Mouse (Mus musculus): ENCODE results near the gene Sertad1. TPM values are rescaled to one million over a fixed set of nuclear protein-coding genes. Genes with fewer than 3 reads are reported as not detected.
A peak's percentile ranks its signal among the peaks of the same experiment; 100 is the strongest.

Sertad1 gene
- polyA plus RNA-seq, 1 experiment from 2014 or later: 6.1 TPM

- Histone ChIP-seq H3K9ac (replicated peaks; ENCODE audit: low read depth, low read length) (no peak overlapping the region), H3K4me3 (ENCODE audit: low read depth, low read length) (no peak overlapping the region), H3K36me3 (ENCODE audit: control insufficient read depth, insufficient read depth, low read length) (no peaks in the 10 kb centered on the region), H3K27me3 (ENCODE audit: control insufficient read depth, insufficient read depth, low read length) (no peaks in the 10 kb centered on the region), H3K27ac (ENCODE audit: low read depth, low read length) (no peak overlapping the region), H3K4me1 (ENCODE audit: control insufficient read depth, insufficient read depth, low read length) (no peaks in the 10 kb centered on the region), H3K4me2 (ENCODE audit: low read depth, low read length) (no peak overlapping the region), H3K9me3 (ENCODE audit: control insufficient read depth, low read length) (no peaks in the 10 kb centered on the region)
- ATAC-seq (ENCODE audit: low read depth): no peak
- 94% methylated on average over 13 of the region's 13 CpGs for WGBS
Observed at GRCm38 (mm10) chr7:27523805-27524204, 37.1 kb downstream of the Sertad1 start.

DNA sequence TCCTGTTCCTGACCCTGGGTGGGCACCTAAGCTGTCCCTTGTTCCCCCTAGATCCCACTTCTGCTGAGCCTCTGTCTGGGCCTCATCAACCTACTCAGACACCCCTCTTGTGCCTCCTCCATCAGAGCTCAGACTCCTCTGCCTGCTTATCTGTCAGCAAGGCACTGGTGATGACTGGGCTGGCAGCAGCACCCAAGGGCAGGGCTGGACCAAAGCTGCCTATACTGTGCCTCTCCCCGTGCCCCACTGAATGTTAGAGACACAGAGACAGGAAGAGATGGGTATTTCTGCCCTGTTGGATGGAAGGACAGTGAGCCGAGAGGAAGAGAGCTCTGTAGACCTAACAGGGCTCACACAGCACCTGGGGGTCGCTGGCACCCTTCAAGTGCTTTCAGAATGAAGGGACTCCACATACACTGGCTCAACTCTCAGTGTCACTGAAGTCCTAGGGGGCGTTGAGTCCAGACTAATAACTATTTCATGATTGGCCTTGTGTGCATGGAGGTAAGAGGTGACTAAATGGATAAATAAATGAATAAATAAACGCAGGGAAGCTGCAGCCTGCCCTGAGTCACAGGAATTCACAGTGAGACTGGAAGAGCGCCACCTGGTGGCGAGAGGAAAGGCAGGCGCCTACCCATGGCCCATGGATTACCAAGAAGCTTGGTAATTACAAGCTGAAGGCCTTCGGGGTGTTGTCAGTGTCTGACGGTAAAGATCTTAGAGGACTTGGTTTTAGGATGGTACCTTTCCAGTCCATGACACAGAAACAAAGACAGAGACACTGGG lies 39.5 kb downstream of the Sertad1 start:
- H3K9me3 ChIP-seq (ENCODE audit: control insufficient read depth, low read length): no peaks in the 10 kb centered on the region
- no peak overlapping the region for H3K4me3 ChIP-seq (ENCODE audit: low read depth, low read length)
- 27% methylated on average over 10 of the region's 10 CpGs for WGBS
- no peak overlapping the region for H3K4me2 ChIP-seq (ENCODE audit: low read depth, low read length)
- H3K4me1 ChIP-seq (ENCODE audit: control insufficient read depth, insufficient read depth, low read length): no peaks in the 10 kb centered on the region
- ATAC-seq (ENCODE audit: low read depth): peak; percentile 80
- peaks cover 11% of the 10 kb centered on the region for H3K36me3 ChIP-seq (ENCODE audit: control insufficient read depth, insufficient read depth, low read length)
- no peak overlapping the region for H3K9ac ChIP-seq (replicated peaks; ENCODE audit: low read depth, low read length)
- no peaks in the 10 kb centered on the region for H3K27me3 ChIP-seq (ENCODE audit: control insufficient read depth, insufficient read depth, low read length)
- no peak overlapping the region for H3K27ac ChIP-seq (ENCODE audit: low read depth, low read length)

- H3K36me3 ChIP-seq (ENCODE audit: control insufficient read depth, insufficient read depth, low read length): peaks cover 26% of the 10 kb centered on the region
- no peak overlapping the region for H3K4me2 ChIP-seq (ENCODE audit: low read depth, low read length)
- H3K4me1 ChIP-seq (ENCODE audit: control insufficient read depth, insufficient read depth, low read length): no peaks in the 10 kb centered on the region
- no peaks in the 10 kb centered on the region for H3K27me3 ChIP-seq (ENCODE audit: control insufficient read depth, insufficient read depth, low read length)
- no peak overlapping the region for H3K4me3 ChIP-seq (ENCODE audit: low read depth, low read length)
- H3K27ac ChIP-seq (ENCODE audit: low read depth, low read length): no peak overlapping the region
- WGBS: 84% methylated on average over 21 of the region's 21 CpGs
- no peaks in the 10 kb centered on the region for H3K9me3 ChIP-seq (ENCODE audit: control insufficient read depth, low read length)
- H3K9ac ChIP-seq (replicated peaks; ENCODE audit: low read depth, low read length): no peak overlapping the region
- no peak for ATAC-seq (ENCODE audit: low read depth)
Observed at GRCm38 (mm10) chr7:27529070-27529469, 42.4 kb downstream of the Sertad1 start.

DNA sequence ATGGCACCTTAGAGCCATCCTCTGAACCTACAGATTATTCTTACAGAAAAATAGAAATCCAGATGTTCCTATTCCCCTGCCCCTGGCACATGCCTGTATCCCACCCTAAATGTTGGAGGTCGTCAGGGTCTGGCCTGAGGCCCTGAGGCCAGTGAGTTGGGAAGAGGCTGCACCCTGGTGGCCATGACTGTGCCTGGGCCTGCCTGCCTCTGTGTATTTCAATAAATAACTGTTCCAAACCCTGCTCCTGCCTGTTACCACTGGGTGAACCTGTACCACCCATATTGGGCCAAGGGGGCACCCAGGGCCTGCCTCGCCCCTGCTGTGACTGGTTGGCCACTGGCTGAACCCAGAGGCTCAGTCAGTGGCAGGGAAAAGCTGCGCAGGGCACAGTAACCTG lies 44.2 kb downstream of the Sertad1 start:
- Histone ChIP-seq H3K4me3 (ENCODE audit: low read depth, low read length) (no peak overlapping the region), H3K4me1 (ENCODE audit: control insufficient read depth, insufficient read depth, low read length) (no peaks in the 10 kb centered on the region), H3K4me2 (ENCODE audit: low read depth, low read length) (no peak overlapping the region), H3K27ac (ENCODE audit: low read depth, low read length) (no peak overlapping the region), H3K27me3 (ENCODE audit: control insufficient read depth, insufficient read depth, low read length) (no peaks in the 10 kb centered on the region), H3K9ac (replicated peaks; ENCODE audit: low read depth, low read length) (no peak overlapping the region), H3K36me3 (ENCODE audit: control insufficient read depth, insufficient read depth, low read length) (peaks cover 26% of the 10 kb centered on the region), H3K9me3 (ENCODE audit: control insufficient read depth, low read length) (no peaks in the 10 kb centered on the region)
- WGBS: 80% methylated on average over 3 of the region's 3 CpGs
- no peak for ATAC-seq (ENCODE audit: low read depth)

- no peak for ATAC-seq (ENCODE audit: low read depth)
- Histone ChIP-seq H3K27ac (ENCODE audit: low read depth, low read length) (no peak overlapping the region), H3K36me3 (ENCODE audit: control insufficient read depth, insufficient read depth, low read length) (peaks cover 30% of the 10 kb centered on the region), H3K4me3 (ENCODE audit: low read depth, low read length) (no peak overlapping the region), H3K9me3 (ENCODE audit: control insufficient read depth, low read length) (no peaks in the 10 kb centered on the region), H3K4me1 (ENCODE audit: control insufficient read depth, insufficient read depth, low read length) (no peaks in the 10 kb centered on the region), H3K9ac (replicated peaks; ENCODE audit: low read depth, low read length) (no peak overlapping the region), H3K4me2 (ENCODE audit: low read depth, low read length) (no peak overlapping the region), H3K27me3 (ENCODE audit: control insufficient read depth, insufficient read depth, low read length) (no peaks in the 10 kb centered on the region)
- WGBS: 82% methylated on average over 10 of the region's 10 CpGs
Observed at GRCm38 (mm10) chr7:27531707-27532106, 45.0 kb downstream of the Sertad1 start.

DNA sequence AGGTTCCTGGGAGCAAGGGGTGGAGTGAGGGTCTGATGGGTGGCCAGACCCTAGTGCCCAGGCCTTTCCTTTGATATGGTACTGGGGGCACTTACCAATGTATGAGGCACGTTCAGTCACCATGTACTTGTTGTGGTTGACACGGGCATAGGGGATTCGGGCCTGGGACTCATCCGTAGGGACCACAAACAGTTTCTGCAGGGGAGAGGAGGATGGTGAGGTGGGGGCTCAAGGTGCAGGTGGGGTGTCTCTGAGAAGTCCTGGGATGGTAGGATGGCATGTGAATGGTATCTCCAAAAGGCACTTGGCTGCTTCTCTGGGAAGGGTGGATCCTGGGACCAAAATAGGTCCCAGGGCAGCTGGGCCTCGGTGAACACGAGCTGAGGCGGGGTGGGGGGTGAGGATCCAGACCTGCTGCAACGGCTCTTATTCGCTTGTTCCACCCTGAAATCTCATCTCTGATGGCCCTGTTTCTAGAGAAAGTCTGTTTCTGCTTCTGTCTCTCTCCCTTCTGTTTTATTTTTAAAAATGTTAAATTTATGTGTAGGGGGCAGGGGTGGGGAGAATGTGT lies 45.9 kb downstream of the Sertad1 start:
- H3K9ac ChIP-seq (replicated peaks; ENCODE audit: low read depth, low read length): no peak overlapping the region
- H3K4me1 ChIP-seq (ENCODE audit: control insufficient read depth, insufficient read depth, low read length): no peaks in the 10 kb centered on the region
- H3K36me3 ChIP-seq (ENCODE audit: control insufficient read depth, insufficient read depth, low read length): peaks cover 36% of the 10 kb centered on the region
- ATAC-seq (ENCODE audit: low read depth): no peak
- H3K27me3 ChIP-seq (ENCODE audit: control insufficient read depth, insufficient read depth, low read length): no peaks in the 10 kb centered on the region
- no peak overlapping the region for H3K4me3 ChIP-seq (ENCODE audit: low read depth, low read length)
- 92% methylated on average over 9 of the region's 9 CpGs for WGBS
- no peak overlapping the region for H3K4me2 ChIP-seq (ENCODE audit: low read depth, low read length)
- no peak overlapping the region for H3K27ac ChIP-seq (ENCODE audit: low read depth, low read length)
- H3K9me3 ChIP-seq (ENCODE audit: control insufficient read depth, low read length): no peaks in the 10 kb centered on the region

DNA sequence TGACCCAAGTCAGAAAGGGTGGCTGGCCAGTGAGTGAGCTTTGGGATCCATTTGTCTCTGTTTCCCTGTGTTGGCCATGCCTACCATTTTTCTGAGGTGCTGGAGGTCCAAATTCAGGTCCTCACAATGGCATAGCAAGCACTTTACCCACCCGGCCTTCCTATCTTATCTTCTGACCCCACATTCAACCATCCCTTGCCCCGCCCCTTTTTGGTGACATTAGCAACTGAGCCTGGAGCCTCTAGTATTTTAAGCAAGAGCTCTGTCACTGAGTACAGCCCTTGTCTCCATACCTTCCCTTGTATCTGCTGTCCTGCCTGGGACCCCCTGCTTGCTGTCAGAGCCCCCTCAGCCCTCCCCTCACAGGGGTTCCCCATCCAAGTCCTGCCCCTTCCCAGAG lies 48.7 kb downstream of the Sertad1 start:
- Histone ChIP-seq H3K9ac (replicated peaks; ENCODE audit: low read depth, low read length) (no peak overlapping the region), H3K9me3 (ENCODE audit: control insufficient read depth, low read length) (no peaks in the 10 kb centered on the region), H3K4me3 (ENCODE audit: low read depth, low read length) (no peak overlapping the region), H3K27ac (ENCODE audit: low read depth, low read length) (no peak overlapping the region), H3K4me2 (ENCODE audit: low read depth, low read length) (no peak overlapping the region), H3K36me3 (ENCODE audit: control insufficient read depth, insufficient read depth, low read length) (peaks cover 33% of the 10 kb centered on the region), H3K27me3 (ENCODE audit: control insufficient read depth, insufficient read depth, low read length) (no peaks in the 10 kb centered on the region), H3K4me1 (ENCODE audit: control insufficient read depth, insufficient read depth, low read length) (no peaks in the 10 kb centered on the region)
- ATAC-seq (ENCODE audit: low read depth): no peak
- WGBS: 84% methylated on average over 2 of the region's 2 CpGs

DNA sequence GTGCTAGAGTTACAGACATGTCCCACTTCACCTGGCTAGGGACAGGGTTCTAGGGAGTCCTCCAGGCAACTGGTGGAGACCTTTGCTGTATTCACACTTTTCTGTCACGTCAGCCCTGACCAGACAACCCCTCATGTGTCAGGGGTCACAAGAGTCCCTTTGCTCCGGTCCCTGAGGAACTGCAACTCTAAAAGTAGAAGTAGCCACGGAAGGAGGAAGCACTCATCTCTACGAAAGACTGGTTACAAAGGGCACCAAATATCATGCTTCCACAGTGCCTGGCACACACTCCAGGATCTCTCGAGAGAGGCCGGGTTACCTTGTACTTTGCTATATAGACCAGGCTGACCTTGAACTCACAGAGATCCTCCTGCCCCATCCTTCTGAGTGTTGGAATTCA lies 49.9 kb downstream of the Sertad1 start:
- Histone ChIP-seq H3K27ac (ENCODE audit: low read depth, low read length) (no peak overlapping the region), H3K9ac (replicated peaks; ENCODE audit: low read depth, low read length) (no peak overlapping the region), H3K4me3 (ENCODE audit: low read depth, low read length) (no peak overlapping the region), H3K27me3 (ENCODE audit: control insufficient read depth, insufficient read depth, low read length) (no peaks in the 10 kb centered on the region), H3K36me3 (ENCODE audit: control insufficient read depth, insufficient read depth, low read length) (peaks cover 34% of the 10 kb centered on the region), H3K9me3 (ENCODE audit: control insufficient read depth, low read length) (no peaks in the 10 kb centered on the region), H3K4me1 (ENCODE audit: control insufficient read depth, insufficient read depth, low read length) (peaks cover 4% of the 10 kb centered on the region), H3K4me2 (ENCODE audit: low read depth, low read length) (no peak overlapping the region)
- 92% methylated on average over 6 of the region's 6 CpGs for WGBS
- ATAC-seq (ENCODE audit: low read depth): no peak

DNA sequence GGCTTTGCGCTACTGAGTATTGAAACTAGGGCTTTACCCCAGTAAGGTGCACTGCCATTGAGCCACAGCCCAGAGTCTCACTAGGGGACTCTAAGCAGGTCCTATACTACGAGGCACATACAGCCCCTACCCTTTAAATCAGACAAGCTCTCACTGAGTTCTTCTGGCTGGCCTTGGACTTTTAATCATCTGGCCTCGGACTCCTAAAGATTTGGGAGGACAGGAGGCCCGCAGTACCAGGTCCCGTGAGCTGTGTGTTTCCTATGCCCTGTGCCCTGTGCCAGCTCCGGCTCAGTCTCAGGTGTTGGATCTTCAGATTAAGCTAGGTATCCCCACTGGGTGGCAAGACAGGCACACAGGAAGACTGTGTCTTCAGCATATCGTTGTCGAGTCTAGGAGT lies 51.3 kb downstream of the Sertad1 start:
- no peak for ATAC-seq (ENCODE audit: low read depth)
- Histone ChIP-seq H3K4me2 (ENCODE audit: low read depth, low read length) (no peak overlapping the region), H3K27ac (ENCODE audit: low read depth, low read length) (no peak overlapping the region), H3K4me1 (ENCODE audit: control insufficient read depth, insufficient read depth, low read length) (peaks cover 6% of the 10 kb centered on the region), H3K9ac (replicated peaks; ENCODE audit: low read depth, low read length) (no peak overlapping the region), H3K36me3 (ENCODE audit: control insufficient read depth, insufficient read depth, low read length) (peaks cover 24% of the 10 kb centered on the region; the same call in 1 of the 2 replicates), H3K27me3 (ENCODE audit: control insufficient read depth, insufficient read depth, low read length) (no peaks in the 10 kb centered on the region), H3K4me3 (ENCODE audit: low read depth, low read length) (no peak overlapping the region), H3K9me3 (ENCODE audit: control insufficient read depth, low read length) (no peaks in the 10 kb centered on the region)
- WGBS: 82% methylated on average over 8 of the region's 8 CpGs
